Mouse (Mus musculus) midbrain, embryonic 13.5 days (tissue): ENCODE measurements around the gene Crip3. TPM values are rescaled to one million over a fixed set of nuclear protein-coding genes. Genes with fewer than 3 reads are reported as not detected.

Experiments
- ATAC-seq: fragments of 200-750 bp; cut with Nextera tagmentation; 2 replicates; pipeline ENCODE4 v1.8.0; 2017; ENCODE audit warnings: mild to moderate bottlenecking, moderate TSS enrichment, moderate library complexity
- H3K27ac ChIP-seq: fragments of 300-500 bp; sonication (generic); 2 replicates; pipeline ENCODE4 v1.5.1; 2015; ENCODE audit warnings: inconsistent platforms, mild to moderate bottlenecking, moderate library complexity
- H3K27me3 ChIP-seq: fragments of 300-500 bp; sonication (generic); 2 replicates; pipeline ENCODE4 v1.6.1; 2015; ENCODE audit warnings: mild to moderate bottlenecking, inconsistent platforms
- H3K36me3 ChIP-seq: fragments of 300-500 bp; sonication (generic); 2 replicates; pipeline ENCODE4 v1.6.1; 2015; ENCODE audit warnings: mild to moderate bottlenecking, inconsistent platforms
- H3K4me1 ChIP-seq: fragments of 300-500 bp; sonication (generic); replicated peaks from 2 replicates; pipeline ENCODE4 v1.6.1; 2015; ENCODE audit warnings: inconsistent platforms
- H3K4me2 ChIP-seq: fragments of 300-500 bp; sonication (generic); replicated peaks from 2 replicates; pipeline ENCODE4 v1.6.1; 2015; ENCODE audit warnings: moderate library complexity, mild to moderate bottlenecking, inconsistent platforms
- H3K4me3 ChIP-seq: fragments of 300-500 bp; sonication (generic); replicated peaks from 2 replicates; pipeline ENCODE4 v1.5.1; 2015; ENCODE audit warnings: mild to moderate bottlenecking, inconsistent platforms
- H3K9ac ChIP-seq: fragments of 300-500 bp; sonication (generic); replicated peaks from 2 replicates; pipeline ENCODE4 v1.6.1; 2015; ENCODE audit warnings: mild to moderate bottlenecking, inconsistent platforms
- H3K9me3 ChIP-seq: fragments of 300-500 bp; sonication (generic); 2 replicates; pipeline ENCODE4 v1.6.1; 2016; ENCODE audit warnings: mild to moderate bottlenecking, inconsistent platforms
- WGBS: fragments of 180-500 bp; shearing (Covaris S2); methylation state at CpG from one replicate; pipeline ENCODE4 v1.1.7; 2015; 5-methylcytosine and 5-hydroxymethylcytosine counted together
- polyA plus RNA-seq: library from polyadenylated mRNA; unstranded; fragments of >200 nt; fragmentation: Nextera tagmentation; extraction: Ambion mirVana; gene quantifications from 2 replicates; pipeline ENCODE4 v1.2.1, GENCODE M21; 2015

Gene Crip3
- polyA plus RNA-seq, 1 experiment from 2014 or later = 2.1 TPM

DNA sequence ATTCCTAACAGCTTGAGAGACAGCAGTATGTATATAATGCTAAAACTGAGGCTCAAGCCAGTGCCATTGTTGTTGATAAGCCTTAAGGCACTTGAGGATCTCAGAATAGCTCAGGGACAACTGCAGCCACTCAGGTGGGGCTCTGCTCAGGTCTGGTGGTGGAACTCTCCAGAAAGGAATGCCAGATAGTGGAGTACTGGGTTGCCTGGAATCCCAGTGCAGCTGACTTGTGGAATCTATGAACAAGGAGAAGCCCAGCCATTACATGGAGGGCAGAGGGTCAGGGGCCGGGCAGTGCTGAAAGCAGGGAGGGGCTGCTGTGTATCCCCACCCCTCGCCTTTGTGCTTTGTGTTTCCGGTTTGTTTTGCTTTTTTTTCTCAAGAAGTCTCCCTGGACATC lies 29.7 kb downstream of the Crip3 start:
- Histone ChIP-seq H3K4me1 (peaks cover 42% of the 10 kb centered on the region), H3K36me3 (peaks cover 34% of the 10 kb centered on the region), H3K9me3 (no peaks in the 10 kb centered on the region), H3K27me3 (peaks cover 52% of the 10 kb centered on the region), H3K4me2 (no peak overlapping the region), H3K9ac (no peak overlapping the region), H3K4me3 (no peak overlapping the region), H3K27ac (no peak overlapping the region)
- ATAC-seq = no peak
- 49% methylated on average over 3 of the region's 3 CpGs for WGBS

DNA sequence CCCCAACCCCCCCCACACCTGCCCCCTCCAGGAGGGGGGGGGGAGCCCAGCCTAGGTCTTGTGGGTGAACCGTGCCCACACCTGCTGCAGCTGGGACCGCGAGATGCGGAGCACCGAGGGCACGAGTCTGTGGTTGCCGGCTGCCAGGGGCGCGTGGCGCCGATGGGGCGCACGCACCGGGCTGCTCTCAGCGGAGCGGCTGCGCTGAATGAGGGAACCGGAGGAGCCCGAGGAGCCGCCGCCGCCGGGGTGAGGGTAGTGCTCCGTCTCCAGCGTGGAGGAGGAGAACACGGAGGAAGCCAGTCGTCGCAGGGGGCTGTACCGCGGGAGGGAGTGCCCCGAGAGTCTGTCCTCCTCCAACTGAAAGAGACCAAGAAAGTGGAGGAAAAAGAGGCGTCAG lies 31.9 kb downstream of the Crip3 start:
- peak overlapping the region; percentile 19; the same call in 1 of the 2 replicates for H3K4me2 ChIP-seq
- H3K27me3 ChIP-seq = peaks cover 52% of the 10 kb centered on the region
- H3K9me3 ChIP-seq = no peaks in the 10 kb centered on the region
- no peak for ATAC-seq
- no peak overlapping the region for H3K27ac ChIP-seq
- WGBS = 5% methylated on average over 32 of the region's 32 CpGs
- H3K4me3 ChIP-seq = no peak overlapping the region
- peaks cover 50% of the 10 kb centered on the region for H3K36me3 ChIP-seq
- no peak overlapping the region for H3K9ac ChIP-seq
- peaks cover 27% of the 10 kb centered on the region for H3K4me1 ChIP-seq

DNA sequence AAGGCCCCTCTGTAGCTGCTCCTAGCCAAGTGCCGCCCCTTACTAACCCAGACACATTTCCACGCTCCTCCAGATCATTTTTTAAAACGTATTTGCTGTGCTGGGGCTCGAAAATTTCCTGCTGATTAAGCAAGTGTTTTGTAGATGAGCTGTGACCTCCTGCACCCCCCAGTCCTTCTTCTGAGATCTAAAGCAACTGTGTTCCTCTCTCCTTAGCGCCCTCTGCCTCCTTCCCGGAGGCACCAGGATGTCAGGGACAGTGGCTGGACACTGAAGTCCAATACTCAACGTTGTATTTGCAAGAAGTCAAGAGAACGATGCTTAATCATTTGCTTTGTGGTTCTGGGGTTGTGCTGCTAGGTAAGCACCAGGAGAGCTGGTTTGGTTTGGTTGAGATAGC lies 32.6 kb downstream of the Crip3 start:
- 18% methylated on average over 8 of the region's 8 CpGs for WGBS
- peak overlapping the region; percentile 19; the same call in 1 of the 2 replicates for H3K4me2 ChIP-seq
- H3K27me3 ChIP-seq = peaks cover 45% of the 10 kb centered on the region
- no peak for ATAC-seq
- H3K4me3 ChIP-seq = no peak overlapping the region
- peaks cover 20% of the 10 kb centered on the region for H3K4me1 ChIP-seq
- H3K9me3 ChIP-seq = no peaks in the 10 kb centered on the region
- H3K36me3 ChIP-seq = peaks cover 55% of the 10 kb centered on the region
- H3K27ac ChIP-seq = no peak overlapping the region
- no peak overlapping the region for H3K9ac ChIP-seq

DNA sequence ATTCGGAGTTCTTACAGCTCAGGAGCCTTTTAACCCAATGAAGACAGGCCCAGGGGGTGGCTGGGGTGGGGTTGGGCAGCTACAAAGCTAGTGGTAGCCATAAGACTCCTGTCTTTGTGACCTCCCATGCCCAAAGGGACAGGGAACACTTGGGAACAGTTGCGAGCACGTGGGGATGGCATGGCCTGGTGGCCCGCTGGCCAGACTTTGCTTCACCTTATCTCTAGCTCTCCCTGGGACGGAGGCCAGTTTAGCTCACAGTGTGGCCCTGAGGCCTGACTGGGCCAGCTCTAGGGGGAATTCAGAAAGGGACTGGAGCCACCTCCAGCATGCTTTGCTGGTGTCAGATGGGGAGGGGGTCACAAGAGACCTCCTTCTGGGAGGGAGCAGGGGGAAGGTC lies 33.5 kb downstream of the Crip3 start:
- H3K36me3 ChIP-seq = peaks cover 64% of the 10 kb centered on the region
- no peak overlapping the region for H3K4me3 ChIP-seq
- no peaks in the 10 kb centered on the region for H3K9me3 ChIP-seq
- H3K4me2 ChIP-seq = no peak overlapping the region
- WGBS = 89% methylated on average over 5 of the region's 5 CpGs
- no peak for ATAC-seq
- no peak overlapping the region for H3K9ac ChIP-seq
- H3K27me3 ChIP-seq = peaks cover 39% of the 10 kb centered on the region
- H3K4me1 ChIP-seq = peaks cover 19% of the 10 kb centered on the region
- H3K27ac ChIP-seq = no peak overlapping the region

DNA sequence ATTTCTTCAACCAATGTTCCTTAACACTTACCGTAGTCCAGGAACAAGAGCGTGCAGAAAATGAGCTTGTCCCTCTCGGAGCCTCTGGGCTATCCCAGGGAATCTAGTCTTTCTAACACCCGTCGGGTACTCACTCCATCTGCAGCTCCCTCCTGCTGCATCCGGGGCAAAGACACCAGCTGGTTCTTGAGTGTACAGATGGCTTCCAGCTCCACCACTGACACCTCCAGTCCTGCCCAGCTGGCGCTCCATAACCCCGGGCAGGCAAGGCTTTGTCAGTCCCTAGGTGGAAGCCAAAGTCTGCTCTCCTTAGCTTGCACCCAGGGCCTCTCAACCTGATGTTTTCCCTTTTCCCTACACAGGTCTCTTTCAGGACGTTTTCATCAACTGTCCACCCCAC lies 39.1 kb downstream of the Crip3 start:
- H3K4me3 ChIP-seq = no peak overlapping the region
- H3K4me1 ChIP-seq = peaks cover 8% of the 10 kb centered on the region; the same call in 1 of the 2 replicates
- ATAC-seq = no peak
- H3K4me2 ChIP-seq = no peak overlapping the region
- H3K9me3 ChIP-seq = no peaks in the 10 kb centered on the region
- H3K9ac ChIP-seq = no peak overlapping the region
- no peaks in the 10 kb centered on the region for H3K27me3 ChIP-seq
- 71% methylated on average over 9 of the region's 9 CpGs for WGBS
- H3K36me3 ChIP-seq = peaks cover 87% of the 10 kb centered on the region
- H3K27ac ChIP-seq = no peak overlapping the region

DNA sequence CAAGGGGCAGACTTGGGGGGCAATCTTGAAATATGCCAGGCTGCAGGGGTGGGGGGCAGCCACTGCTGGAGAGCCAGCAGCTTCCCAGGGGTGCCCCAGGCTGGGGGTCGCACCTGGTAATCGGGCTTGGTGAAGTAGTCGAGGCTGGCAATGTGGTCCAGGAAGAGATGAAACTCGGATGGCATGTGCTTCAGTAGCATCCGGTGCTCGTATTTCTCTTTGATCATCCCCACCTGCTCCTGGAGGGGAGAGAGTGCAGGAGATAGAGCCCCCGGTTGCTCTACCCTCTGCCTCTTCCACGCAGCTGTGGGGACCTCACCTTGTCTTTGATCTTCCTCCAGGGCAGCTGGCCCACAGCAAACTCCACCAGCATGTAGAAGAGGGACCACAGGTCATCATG lies 47.9 kb downstream of the Crip3 start:
- Histone ChIP-seq H3K9ac (no peak overlapping the region), H3K27ac (no peak overlapping the region), H3K36me3 (peaks cover 90% of the 10 kb centered on the region), H3K4me2 (no peak overlapping the region), H3K4me1 (peaks cover 7% of the 10 kb centered on the region; the same call in 1 of the 2 replicates), H3K27me3 (no peaks in the 10 kb centered on the region), H3K9me3 (no peaks in the 10 kb centered on the region), H3K4me3 (no peak overlapping the region)
- 84% methylated on average over 8 of the region's 8 CpGs for WGBS
- no peak for ATAC-seq

DNA sequence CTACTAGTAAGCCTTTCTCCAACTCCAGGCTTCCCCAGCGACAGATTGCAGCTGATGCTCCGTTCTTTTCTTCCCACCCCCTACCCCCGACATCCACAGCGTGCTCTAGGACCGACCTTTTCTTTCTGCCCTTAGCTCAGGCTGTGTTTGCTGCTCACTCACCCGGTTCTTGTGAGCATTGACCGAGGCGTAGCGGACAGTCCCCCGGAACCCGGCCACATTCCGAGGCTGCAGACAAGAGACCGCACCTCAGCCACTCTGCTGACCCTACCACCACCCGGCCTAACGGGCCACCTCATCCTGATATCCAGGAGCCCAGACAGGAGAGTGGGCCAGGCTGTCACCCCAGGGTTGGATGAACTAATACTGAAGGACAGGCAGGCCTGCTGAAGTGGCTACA lies 48.6 kb downstream of the Crip3 start:
- H3K4me2 ChIP-seq = no peak overlapping the region
- H3K27ac ChIP-seq = no peak overlapping the region
- 83% methylated on average over 15 of the region's 15 CpGs for WGBS
- ATAC-seq = no peak
- no peak overlapping the region for H3K4me3 ChIP-seq
- no peaks in the 10 kb centered on the region for H3K27me3 ChIP-seq
- H3K4me1 ChIP-seq = peaks cover 7% of the 10 kb centered on the region; the same call in 1 of the 2 replicates
- H3K36me3 ChIP-seq = peaks cover 88% of the 10 kb centered on the region
- H3K9me3 ChIP-seq = no peaks in the 10 kb centered on the region
- no peak overlapping the region for H3K9ac ChIP-seq

Other genes starting within 250 kb of the Crip3 start
- 9.4 and 10.1 TPM in 2 replicates for gene Polh, start 226.3 kb upstream of the Crip3 start, polyA plus RNA-seq
- gene Xpo5, start 226.1 kb upstream of the Crip3 start, polyA plus RNA-seq = 46.4 and 46.8 TPM in 2 replicates
- 92.8 and 99.0 TPM in 2 replicates for gene Polr1c, start 180.9 kb upstream of the Crip3 start, polyA plus RNA-seq
- 87.3 and 91.6 TPM in 2 replicates for gene Yipf3, start 180.8 kb upstream of the Crip3 start, polyA plus RNA-seq
- 7.5 and 8.2 TPM in 2 replicates for gene Lrrc73, start 175.4 kb upstream of the Crip3 start, polyA plus RNA-seq
- gene Tjap1, start 145.9 kb upstream of the Crip3 start, polyA plus RNA-seq = 31.3 and 37.2 TPM in 2 replicates
- gene Dlk2, start 131.5 kb upstream of the Crip3 start, polyA plus RNA-seq = 7.3 and 7.5 TPM in 2 replicates
- 9.1 and 9.8 TPM in 2 replicates for gene Abcc10, start 100.6 kb upstream of the Crip3 start, polyA plus RNA-seq
- 14.4 and 16.6 TPM in 2 replicates for gene Zfp318, start 45.2 kb upstream of the Crip3 start, polyA plus RNA-seq
- gene Slc22a7, start 9.5 kb downstream of the Crip3 start, polyA plus RNA-seq = not detected in 2 replicates
- gene Ttbk1, start 58.7 kb downstream of the Crip3 start, polyA plus RNA-seq = 4.6 and 5.0 TPM in 2 replicates
- 31.6 and 32.4 TPM in 2 replicates for gene Dnph1, start 67.8 kb downstream of the Crip3 start, polyA plus RNA-seq
- 18.7 and 20.3 TPM in 2 replicates for gene Cul9, start 117.5 kb downstream of the Crip3 start, polyA plus RNA-seq
- gene Srf, start 127.2 kb downstream of the Crip3 start, polyA plus RNA-seq = 4.1 and 6.0 TPM in 2 replicates
- gene Ptk7, start 200.6 kb downstream of the Crip3 start, polyA plus RNA-seq = 33.4 and 37.5 TPM in 2 replicates
- gene Klc4, start 217.1 kb downstream of the Crip3 start, polyA plus RNA-seq = 49.1 and 54.1 TPM in 2 replicates
- gene Mrpl2, start 217.3 kb downstream of the Crip3 start, polyA plus RNA-seq = 75.1 and 89.5 TPM in 2 replicates
- gene Cul7, start 221.4 kb downstream of the Crip3 start, polyA plus RNA-seq = 41.6 and 46.3 TPM in 2 replicates
- 48.1 and 49.9 TPM in 2 replicates for gene Rrp36, start 245.4 kb downstream of the Crip3 start, polyA plus RNA-seq
- gene Mea1, start 249.9 kb downstream of the Crip3 start, polyA plus RNA-seq = 237 and 241 TPM in 2 replicates